Mouse (Mus musculus): Measurements from ENCODE around the gene Mybpc2.

DNA sequence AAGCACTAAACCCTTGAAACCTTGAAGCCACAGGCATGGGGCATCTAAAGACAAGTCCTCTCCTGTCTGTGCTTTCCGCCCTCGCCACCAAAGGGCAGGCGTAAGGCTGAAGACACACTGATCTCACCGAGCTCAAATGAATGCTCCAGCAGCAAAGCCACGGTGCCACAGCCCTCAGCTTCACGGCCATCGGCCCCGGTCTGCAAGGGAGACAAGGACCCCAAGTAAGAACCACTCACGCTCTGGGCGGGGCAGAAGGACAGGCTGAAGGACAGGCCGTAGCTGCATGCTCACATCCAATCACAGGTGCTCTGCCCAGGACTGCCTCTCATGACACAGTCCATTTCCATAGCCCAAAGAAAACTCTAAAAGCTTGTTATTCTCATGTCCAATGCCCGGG lies 29.8 kb downstream of the Mybpc2 start:
- TF ChIP-seq POLR2A (IDR thresholded peaks at IDR 0.05; ENCODE audit: borderline replicate concordance, extremely low read depth, insufficient read depth, insufficient read length, poor library complexity, severe bottlenecking) (no peak), CTCF (IDR thresholded peaks at IDR 0.05; ENCODE audit: borderline replicate concordance, extremely low read depth, insufficient read depth, insufficient read length) (no peak)
